Mouse (Mus musculus): ENCODE data around the gene Ube2j2.
A peak's percentile ranks its signal among the peaks of the same experiment; 100 is the strongest.

GRCm38 (mm10) chr4:155959275-155959674 lies 15.6 kb downstream of the Ube2j2 start:
- TF ChIP-seq CTCF (IDR thresholded peaks at IDR 0.05; ENCODE audit: control insufficient read depth, insufficient read depth, insufficient replicate concordance, low read depth, low read length) (peak; percentile 57; the same call in 1 of the 2 replicates), POLR2A (IDR thresholded peaks at IDR 0.05; ENCODE audit: control insufficient read depth, low read depth, low read length) (no peak)

Measured in testis, adult 2 months (tissue).